Mouse (Mus musculus) C2C12 (cell line): ENCODE measurements around the gene Ror2.

Experiments used
- CEBPB ChIP-seq: IDR thresholded peaks from one replicate; pipeline ENCODE4 v1.6.1; 2011; ENCODE audit warnings: low read depth, mild to moderate bottlenecking, control low read depth, moderate library complexity
- CTCF ChIP-seq: IDR thresholded peaks from one replicate; pipeline ENCODE4 v1.5.1; 2011; ENCODE audit not compliant: control insufficient read depth, insufficient read depth, insufficient read length
- MAX ChIP-seq: IDR thresholded peaks from one replicate; pipeline ENCODE4 v1.6.1; 2011; ENCODE audit warnings: mild to moderate bottlenecking, control low read depth
- MYOG ChIP-seq: IDR thresholded peaks from one replicate; pipeline ENCODE4 v1.6.1; 2011; ENCODE audit not compliant: control insufficient read depth, insufficient read length; ENCODE audit errors: extremely low read depth
- USF1 ChIP-seq: IDR thresholded peaks from one replicate; pipeline ENCODE4 v1.6.1; 2011; ENCODE audit warnings: low read depth, mild to moderate bottlenecking, control low read depth, moderate library complexity

DNA sequence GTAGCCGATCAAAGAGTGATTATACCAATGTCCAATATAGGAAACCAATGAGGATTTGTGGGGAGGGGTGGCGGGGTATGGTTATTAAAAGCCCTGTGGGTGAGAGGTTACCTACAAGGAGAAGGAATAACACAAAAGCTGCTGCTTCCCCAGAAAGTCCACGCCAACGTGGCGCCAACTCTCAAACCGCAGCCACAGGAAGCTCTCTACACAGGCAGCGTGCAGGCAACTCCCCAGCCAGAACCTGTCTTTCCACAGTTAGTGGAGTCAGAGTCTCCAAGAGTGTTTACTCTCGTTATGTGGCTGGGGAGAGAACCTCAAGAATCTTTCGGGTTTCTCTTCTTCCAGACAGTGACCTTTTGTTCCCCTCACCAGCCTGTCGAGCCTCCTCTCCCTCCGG lies 220.8 kb downstream of the Ror2 start:
- no peak for TF ChIP-seq CTCF
- TF ChIP-seq CEBPB: no peak
- no peak for TF ChIP-seq USF1
- no peak for TF ChIP-seq MYOG
- TF ChIP-seq MAX: no peak
